Mouse (Mus musculus) thymus, adult 2 months (tissue): ENCODE data around the gene Adamtsl3. TPM values are rescaled to one million over a fixed set of nuclear protein-coding genes. Genes with fewer than 3 reads are reported as not detected.

Source experiments
- DNase-seq: peaks from one replicate; pipeline ENCODE4 v3.0.0; 2021
- H3K27ac ChIP-seq: fragments of 200-500 bp; 2 replicates; pipeline ENCODE4 v1.5.1; 2012; ENCODE audit warnings: low read length, control low read depth; ENCODE audit not compliant: control insufficient read depth, insufficient read depth
- H3K27me3 ChIP-seq: fragments of 200-500 bp; 2 replicates; pipeline ENCODE4 v1.6.1; 2012; ENCODE audit warnings: mild to moderate bottlenecking, low read length, moderate library complexity, mixed read lengths; ENCODE audit not compliant: control insufficient read depth, insufficient read depth
- H3K36me3 ChIP-seq: fragments of 200-500 bp; 2 replicates; pipeline ENCODE4 v1.6.1; 2012; ENCODE audit warnings: mild to moderate bottlenecking, low read length, moderate library complexity; ENCODE audit not compliant: control insufficient read depth, insufficient read depth
- H3K4me1 ChIP-seq: fragments of 200-500 bp; replicated peaks from 2 replicates; pipeline ENCODE4 v1.6.1; 2012; ENCODE audit warnings: low read length; ENCODE audit not compliant: control insufficient read depth, insufficient read depth
- H3K4me3 ChIP-seq: fragments of 200-500 bp; 2 replicates; pipeline ENCODE4 v1.5.1; 2012; ENCODE audit warnings: mild to moderate bottlenecking, low read length, control low read depth, moderate library complexity; ENCODE audit not compliant: control insufficient read depth, insufficient read depth
- CTCF ChIP-seq: fragments of 200-500 bp; IDR thresholded peaks from 2 replicates; pipeline ENCODE4 v1.5.1; 2012; ENCODE audit warnings: mild to moderate bottlenecking, control low read depth, low read length, moderate library complexity, borderline replicate concordance; ENCODE audit not compliant: control insufficient read depth, poor library complexity, insufficient read depth; ENCODE audit errors: extremely low read depth
- POLR2A ChIP-seq: fragments of 200-500 bp; IDR thresholded peaks from 2 replicates; pipeline ENCODE4 v1.6.1; 2012; ENCODE audit warnings: mild to moderate bottlenecking, low read length, control low read depth, moderate library complexity; ENCODE audit not compliant: control insufficient read depth, poor library complexity, insufficient read depth; ENCODE audit errors: extremely low read depth
- WGBS: fragments of 180-500 bp; shearing (Covaris S2); methylation state at CpG from one replicate; pipeline ENCODE4 v1.1.7; 2018; 5-methylcytosine and 5-hydroxymethylcytosine counted together
- polyA plus RNA-seq: library from polyadenylated mRNA; depleted of rRNA; stranded (reverse); fragments of >200 nt; gene quantifications from 2 replicates; pipeline ENCODE4 v1.2.3, GENCODE M21; 2012

Gene Adamtsl3
- polyA plus RNA-seq, 1 experiment, result 0.51 TPM

GRCm38 (mm10) chr7:82605425-82605824 is 269.9 kb downstream of the Adamtsl3 start:
- no peaks in the 10 kb centered on the region for H3K4me1 ChIP-seq
- H3K27me3 ChIP-seq, result no peaks in the 10 kb centered on the region
- WGBS, result 95% methylated on average over 6 of the region's 6 CpGs
- no peak overlapping the region for H3K4me3 ChIP-seq
- no peak overlapping the region for H3K27ac ChIP-seq
- no peaks in the 10 kb centered on the region for H3K36me3 ChIP-seq
- DNase-seq, result no peak
- TF ChIP-seq CTCF (no peak), POLR2A (no peak)

GRCm38 (mm10) chr7:82609629-82610028 is 274.1 kb downstream of the Adamtsl3 start:
- no peak for DNase-seq
- Histone ChIP-seq H3K4me1 (no peaks in the 10 kb centered on the region), H3K27ac (no peak overlapping the region), H3K27me3 (no peaks in the 10 kb centered on the region), H3K4me3 (no peak overlapping the region), H3K36me3 (no peaks in the 10 kb centered on the region)
- WGBS, result 57% methylated on average over 3 of the region's 3 CpGs
- TF ChIP-seq POLR2A, result no peak
- TF ChIP-seq CTCF, result no peak

- Histone ChIP-seq H3K36me3 (no peaks in the 10 kb centered on the region), H3K4me3 (no peak overlapping the region), H3K4me1 (no peaks in the 10 kb centered on the region), H3K27ac (no peak overlapping the region), H3K27me3 (no peaks in the 10 kb centered on the region)
- TF ChIP-seq CTCF, result no peak
- TF ChIP-seq POLR2A, result no peak
- WGBS, result 24% methylated on average over 7 of the region's 7 CpGs
- peak; percentile 57 for DNase-seq
Measured at GRCm38 (mm10) chr7:82625342-82625741, 289.8 kb downstream of the Adamtsl3 start.

- 92% methylated on average over 3 of the region's 3 CpGs for WGBS
- DNase-seq, result no peak
- Histone ChIP-seq H3K27me3 (no peaks in the 10 kb centered on the region), H3K27ac (no peak overlapping the region), H3K4me3 (no peak overlapping the region), H3K36me3 (no peaks in the 10 kb centered on the region), H3K4me1 (peaks cover 4% of the 10 kb centered on the region)
- no peak for TF ChIP-seq CTCF
- TF ChIP-seq POLR2A, result no peak
Measured at GRCm38 (mm10) chr7:82647183-82647582, 311.7 kb downstream of the Adamtsl3 start.

GRCm38 (mm10) chr7:82647909-82648308 is 312.4 kb downstream of the Adamtsl3 start:
- Histone ChIP-seq H3K4me3 (peak overlapping the region; percentile 7; the same call in 1 of the 2 replicates), H3K36me3 (no peaks in the 10 kb centered on the region), H3K27ac (no peak overlapping the region), H3K27me3 (no peaks in the 10 kb centered on the region), H3K4me1 (peaks cover 4% of the 10 kb centered on the region)
- no peak for DNase-seq
- no peak for TF ChIP-seq CTCF
- no peak for TF ChIP-seq POLR2A
- WGBS, result 33% methylated on average over 4 of the region's 4 CpGs

GRCm38 (mm10) chr7:82648353-82649080 is 313.0 kb downstream of the Adamtsl3 start, which contains the start of the genes Saxo2 and Efl1:
TSS of gene Saxo2 (minus strand) at chr7:82648528.
TSS of gene Efl1 (plus strand) at chr7:82648614.
- Histone ChIP-seq H3K27me3 (no peaks in the 10 kb centered on the region), H3K4me1 (peaks cover 4% of the 10 kb centered on the region), H3K4me3 (peak within 1 kb of the TSS; percentile 79), H3K36me3 (no peaks in the 10 kb centered on the region), H3K27ac (no peak within 1 kb of the TSS)
- WGBS, result under 1% methylated on average over 46 of the region's 46 CpGs
- peak; percentile 98 for DNase-seq
- TF ChIP-seq POLR2A (peak; percentile 53; the same call in 1 of the 2 replicates), CTCF (no peak)
